Mouse (Mus musculus) hindbrain, embryonic 16.5 days (tissue): ENCODE measurements at regions not wholly inside any gene's neighbourhood (a gene's known extent, or its start where the extent isn't known, plus 50 kb on each side); places are given as distances from the start of the nearest gene placed in this dataset.

Experiments used
- ATAC-seq: fragments of 200-750 bp; cut with Nextera tagmentation; 2 replicates; pipeline ENCODE4 v1.8.0; 2017; ENCODE audit warnings: moderate TSS enrichment, moderate library complexity
- H3K27ac ChIP-seq: fragments of 300-500 bp; sonication (generic); 2 replicates; pipeline ENCODE4 v1.5.1; 2014; ENCODE audit warnings: low read depth, mild to moderate bottlenecking, control low read depth, low read length, moderate library complexity
- H3K27me3 ChIP-seq: fragments of 300-500 bp; sonication (generic); replicated peaks from 2 replicates; pipeline ENCODE4 v1.6.1; 2014; ENCODE audit warnings: low read length; ENCODE audit not compliant: control insufficient read depth, insufficient read depth
- H3K36me3 ChIP-seq: fragments of 300-500 bp; sonication (generic); 2 replicates; pipeline ENCODE4 v1.6.1; 2014; ENCODE audit warnings: mild to moderate bottlenecking, low read length, moderate library complexity, mixed read lengths; ENCODE audit not compliant: control insufficient read depth, insufficient read depth
- H3K4me1 ChIP-seq: fragments of 300-500 bp; sonication (generic); 2 replicates; pipeline ENCODE4 v1.6.1; 2014; ENCODE audit warnings: low read depth, low read length; ENCODE audit not compliant: control insufficient read depth, insufficient read depth
- H3K4me2 ChIP-seq: fragments of 300-500 bp; sonication (generic); 2 replicates; pipeline ENCODE4 v1.6.1; 2014; ENCODE audit warnings: mild to moderate bottlenecking, low read length, control low read depth, moderate library complexity
- H3K4me3 ChIP-seq: fragments of 300-500 bp; sonication (generic); 2 replicates; pipeline ENCODE4 v1.5.1; 2014; ENCODE audit warnings: mild to moderate bottlenecking, low read length, control low read depth, moderate library complexity
- H3K9ac ChIP-seq: fragments of 300-500 bp; sonication (generic); 2 replicates; pipeline ENCODE4 v1.6.1; 2014; ENCODE audit warnings: low read depth, mild to moderate bottlenecking, control low read depth, low read length, moderate library complexity
- H3K9me3 ChIP-seq: fragments of 300-500 bp; sonication (generic); 2 replicates; pipeline ENCODE4 v1.6.1; 2014; ENCODE audit warnings: mild to moderate bottlenecking, low read length, moderate library complexity; ENCODE audit not compliant: control insufficient read depth
- WGBS: fragments of 180-500 bp; shearing (Covaris S2); extraction: QIAGEN DNeasy Blood & Tissue Kit; methylation state at CpG from one replicate; pipeline ENCODE4 v1.1.7; 2014; 5-methylcytosine and 5-hydroxymethylcytosine counted together

GRCm38 (mm10) chr15:44288181-44288580 is 4154.0 kb downstream of the 9330182O14Rik start:
- Histone ChIP-seq H3K4me1 (no peaks in the 10 kb centered on the region), H3K9ac (no peak overlapping the region), H3K27ac (no peak overlapping the region), H3K27me3 (no peaks in the 10 kb centered on the region), H3K36me3 (no peaks in the 10 kb centered on the region), H3K9me3 (no peaks in the 10 kb centered on the region), H3K4me2 (no peak overlapping the region), H3K4me3 (no peak overlapping the region)
- 71% methylated on average over 1 of the region's 1 CpGs for WGBS
- no peak for ATAC-seq

GRCm38 (mm10) chr15:44288704-44289103 is 4154.5 kb downstream of the 9330182O14Rik start:
- 74% methylated on average over 4 of the region's 4 CpGs for WGBS
- Histone ChIP-seq H3K4me2 (no peak overlapping the region), H3K4me3 (no peak overlapping the region), H3K9ac (no peak overlapping the region), H3K27ac (no peak overlapping the region), H3K36me3 (no peaks in the 10 kb centered on the region), H3K4me1 (no peaks in the 10 kb centered on the region), H3K27me3 (no peaks in the 10 kb centered on the region), H3K9me3 (no peaks in the 10 kb centered on the region)
- no peak for ATAC-seq

- H3K4me2 ChIP-seq: no peak overlapping the region
- peak; percentile 30; the same call in 1 of the 2 replicates for ATAC-seq
- no peak overlapping the region for H3K27ac ChIP-seq
These were observed 4167.3 kb downstream of the 9330182O14Rik start for GRCm38 (mm10) chr15:44301491-44301890.

GRCm38 (mm10) chr15:44310888-44311287 is 4176.7 kb downstream of the 9330182O14Rik start:
- no peak overlapping the region for H3K4me3 ChIP-seq
- no peak overlapping the region for H3K27ac ChIP-seq
- no peaks in the 10 kb centered on the region for H3K4me1 ChIP-seq
- H3K9me3 ChIP-seq: no peaks in the 10 kb centered on the region
- WGBS: 67% methylated on average over 5 of the region's 5 CpGs
- ATAC-seq: no peak
- no peak overlapping the region for H3K9ac ChIP-seq
- no peaks in the 10 kb centered on the region for H3K27me3 ChIP-seq
- H3K36me3 ChIP-seq: no peaks in the 10 kb centered on the region
- no peak overlapping the region for H3K4me2 ChIP-seq

More at GRCm38 (mm10) chr15:44301491-44301890, 4167.3 kb downstream of the 9330182O14Rik start:
- no peaks in the 10 kb centered on the region for H3K27me3 ChIP-seq
- H3K9ac ChIP-seq: no peak overlapping the region
- no peaks in the 10 kb centered on the region for H3K4me1 ChIP-seq
- H3K9me3 ChIP-seq: no peaks in the 10 kb centered on the region
- no peak overlapping the region for H3K4me3 ChIP-seq
- WGBS: 65% methylated on average over 3 of the region's 3 CpGs
- no peaks in the 10 kb centered on the region for H3K36me3 ChIP-seq

GRCm38 (mm10) chr15:44313294-44313693 is 4179.1 kb downstream of the 9330182O14Rik start:
- Histone ChIP-seq H3K4me1 (no peaks in the 10 kb centered on the region), H3K9ac (no peak overlapping the region), H3K4me3 (no peak overlapping the region), H3K9me3 (no peaks in the 10 kb centered on the region), H3K27me3 (no peaks in the 10 kb centered on the region), H3K4me2 (no peak overlapping the region), H3K27ac (no peak overlapping the region), H3K36me3 (no peaks in the 10 kb centered on the region)
- WGBS: 61% methylated on average over 2 of the region's 2 CpGs
- ATAC-seq: no peak
